ENCODE assay signal across 26 mouse cellular contexts in genomic region chr3:104630941-104631340, GRCm38 (mm10). TPM values are rescaled to one million over a fixed set of nuclear protein-coding genes. Genes with fewer than 3 reads are reported as not detected.
DNase-seq lines count a peak whose midpoint lies in the region; ATAC-seq and TF ChIP-seq lines count a peak whose summit lies in the region.
"Had no signal": no experiment of that assay in that cellular context is flagged by ENCODE, and none has a peak within 500 bp of the region (broad histone marks: within the 10 kb centered on the region; RNA-seq: fewer than 3 reads in every experiment).

No protein-coding gene starts in this region.

- no peak for TF ChIP-seq CTCF in thymus, adult 2 months (IDR thresholded peaks at IDR 0.05; ENCODE audit: borderline replicate concordance, control insufficient read depth, extremely low read depth, insufficient read depth, low read length, poor library complexity)

- no peak for TF ChIP-seq POLR2A in thymus, adult 2 months (IDR thresholded peaks at IDR 0.05; ENCODE audit: control insufficient read depth, extremely low read depth, insufficient read depth, low read length, poor library complexity)

- H3K4me2 ChIP-seq in liver, embryonic 15.5 days: no peak overlapping the region
- H3K4me2 ChIP-seq: forebrain, embryonic 13.5 days; kidney, embryonic 15.5 days; lung, embryonic 14.5 days; midbrain, embryonic 11.5 days; neural tube, embryonic 12.5 days; stomach, embryonic 15.5 days had no signal

- no peaks in the 10 kb centered on the region for H3K27me3 ChIP-seq in liver, embryonic 15.5 days
- no peaks in the 10 kb centered on the region for H3K27me3 ChIP-seq in thymus, adult 2 months (ENCODE audit: control insufficient read depth, insufficient read depth, low read length)
- H3K27me3 ChIP-seq: CH12.LX; forebrain, embryonic 13.5 days; kidney, embryonic 15.5 days; neural tube, embryonic 12.5 days; stomach, embryonic 15.5 days had no signal

- peaks cover 44% of the 10 kb centered on the region for H3K4me1 ChIP-seq in liver, embryonic 15.5 days (replicated peaks)
- H3K4me1 ChIP-seq in thymus, adult 2 months (replicated peaks; ENCODE audit: control insufficient read depth, insufficient read depth, low read length): peaks cover 15% of the 10 kb centered on the region
- H3K4me1 ChIP-seq: forebrain, embryonic 13.5 days; kidney, embryonic 15.5 days; neural tube, embryonic 12.5 days; stomach, embryonic 15.5 days had no signal

- no peak for ATAC-seq in liver, embryonic 15.5 days (ENCODE audit: insufficient read depth)
- ATAC-seq: forebrain, embryonic 13.5 days; hindbrain, embryonic 16.5 days had no signal

- no peak overlapping the region for H3K4me3 ChIP-seq in liver, embryonic 15.5 days (replicated peaks)
- H3K4me3 ChIP-seq in thymus, adult 2 months (ENCODE audit: control insufficient read depth, insufficient read depth, low read length): no peak overlapping the region
- H3K4me3 ChIP-seq: forebrain, embryonic 13.5 days; kidney, embryonic 15.5 days; layer of hippocampus, adult 2 months; neural tube, embryonic 12.5 days; stomach, embryonic 15.5 days had no signal

- H3K36me3 ChIP-seq in liver, embryonic 15.5 days (replicated peaks): no peaks in the 10 kb centered on the region
- no peaks in the 10 kb centered on the region for H3K36me3 ChIP-seq in thymus, adult 2 months (ENCODE audit: control insufficient read depth, insufficient read depth, low read length)
- H3K36me3 ChIP-seq: kidney, embryonic 15.5 days; neural tube, embryonic 12.5 days; stomach, embryonic 15.5 days had no signal

- no peak overlapping the region for H3K9ac ChIP-seq in liver, embryonic 15.5 days
- H3K9ac ChIP-seq: forebrain, embryonic 13.5 days; kidney, embryonic 15.5 days; lung, embryonic 14.5 days; neural tube, embryonic 12.5 days; stomach, embryonic 15.5 days had no signal

- peak overlapping the region; percentile 92 for H3K27ac ChIP-seq in liver, embryonic 15.5 days (replicated peaks)
- peak overlapping the region; percentile 90 for H3K27ac ChIP-seq in thymus, adult 2 months (ENCODE audit: control insufficient read depth, insufficient read depth, low read length)
- H3K27ac ChIP-seq: forebrain, embryonic 13.5 days; kidney, embryonic 15.5 days; layer of hippocampus, adult 2 months; neural tube, embryonic 12.5 days; stomach, embryonic 15.5 days had no signal

- H3K9me3 ChIP-seq in liver, embryonic 15.5 days (replicated peaks): no peaks in the 10 kb centered on the region
- H3K9me3 ChIP-seq: forebrain, embryonic 13.5 days; kidney, embryonic 15.5 days; neural tube, embryonic 12.5 days; stomach, embryonic 15.5 days had no signal

- peak; percentile 58 for DNase-seq in T-cell, adult 2 months (ENCODE audit: low spot score)
- DNase-seq in thymus, adult 2 months: peak; percentile 43
- DNase-seq in thymus, postnatal 36 days: peak; percentile 24 to 39
- no peak for DNase-seq in lung, postnatal 10 days
- DNase-seq in left cerebral cortex, adult 11 months (ENCODE audit: low spot score): no peak
- no peak for DNase-seq in layer of hippocampus, adult 18-20 months (ENCODE audit: low spot score in 2 of 2)
- DNase-seq: adrenal gland, adult 8-10 months; B cell, adult 2 months; cerebellum, adult 8-10 months; cerebellum, postnatal 25 days; heart, postnatal 14 days; kidney, adult 18-20 months; kidney, postnatal 25 days; left cerebral cortex, postnatal 4 days; lung, embryonic 14.5 days; lung, postnatal 36 days; right cerebral cortex, postnatal 14 days had no signal

- WGBS in liver, embryonic 15.5 days (ENCODE audit: insufficient replicate concordance): 82% methylated on average over 2 of the region's 2 CpGs
- 20% methylated on average over 2 of the region's 2 CpGs for WGBS in thymus, adult 2 months

RNA-seq across cellular contexts. Expression of gene Slc16a1, which starts 7.5 kb away (rescaled TPM):
- polyA plus RNA-seq in liver, embryonic 15.5 days (2015; fragmentation: Nextera tagmentation; extraction: Ambion mirVana): 86.3 and 95.2 TPM in 2 replicates
- 54.9 and 80.5 TPM in 2 replicates for polyA plus RNA-seq in thymus, adult 2 months (2012; rRNA removed)
- total RNA-seq in layer of hippocampus, adult 18-20 months (2021): 10 to 100 TPM; 24.8 to 25.2 TPM

Comparison
In these comparisons a context has a peak if more than half of its experiments do, and no peak if none do; other contexts are left out.
1. DNase-seq: peak in T-cell, adult 2 months (single experiment), thymus, adult 2 months (single experiment) and thymus, postnatal 36 days (2 of 2); none in lung, postnatal 10 days (single experiment), left cerebral cortex, adult 11 months (single experiment) and layer of hippocampus, adult 18-20 months (0 of 2).